Mouse (Mus musculus) left cerebral cortex, adult 2 months (tissue): ENCODE data around the gene Otop3. TPM values are rescaled to one million over a fixed set of nuclear protein-coding genes. Genes with fewer than 3 reads are reported as not detected.
A peak's percentile ranks its signal among the peaks of the same experiment; 100 is the strongest.

Experiments used
- DNase-seq, 2 experiments: peaks; one replicate each; pipeline ENCODE4 v3.0.0; 2021 to 2022; ENCODE audit warnings: low spot score in 2 of 2, mixed read lengths in 1 of 2; ENCODE audit errors: extremely low spot score in 1 of 2
- H3K27ac ChIP-seq: fragments of 200-600 bp; 2 replicates; pipeline ENCODE4 v1.8.1; 2022
- H3K4me3 ChIP-seq: fragments of 200-600 bp; 2 replicates; pipeline ENCODE4 v1.8.1; 2022
- CTCF ChIP-seq: fragments of 200-600 bp; IDR thresholded peaks from 2 replicates; pipeline ENCODE4 v1.8.1; 2022; ENCODE audit warnings: antibody characterized with exemption, mild to moderate bottlenecking, moderate library complexity
- intact Hi-C: fragments of 180-260 bp; cut with DNase I; formaldehyde crosslinking; loops from one replicate; pipeline ENCODE4 v1.15.1; 2025
- total RNA-seq, 2 experiments: library from RNA; stranded (reverse); gene quantifications; 2 replicates each; pipeline ENCODE4 v1.2.3; 2021

The Otop3 gene
- total RNA-seq, 2 experiments from 2014 or later: not detected

DNA sequence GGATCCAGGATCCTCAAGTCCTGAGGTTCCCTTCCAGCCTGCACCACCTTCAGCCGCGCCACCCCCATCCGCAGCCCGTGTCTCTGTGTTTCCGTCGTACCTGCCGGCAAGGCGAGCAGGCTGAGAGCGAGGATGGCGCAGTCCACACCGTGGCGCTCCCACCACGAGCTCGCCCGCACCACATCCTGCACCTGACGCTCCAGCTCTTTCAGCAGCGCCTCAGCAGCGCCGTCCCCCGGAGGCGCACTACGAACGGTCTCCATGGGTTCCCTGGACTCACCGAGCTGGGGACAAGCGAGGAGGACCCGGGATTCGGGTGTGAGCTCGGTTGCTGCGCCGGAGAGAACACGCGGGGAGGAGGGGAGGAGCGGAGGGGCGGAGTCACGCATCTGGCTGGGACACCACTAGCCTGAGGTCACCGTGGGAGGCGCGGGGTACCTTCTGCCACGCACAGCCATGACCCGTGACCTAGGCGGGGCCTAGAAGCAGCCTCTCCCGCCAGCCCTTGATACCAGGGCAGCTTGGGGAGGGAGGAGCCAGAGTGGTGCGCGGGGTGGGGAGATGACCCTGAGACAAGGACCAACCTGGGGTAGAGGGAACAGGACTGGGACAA, 37.2 kb upstream of the Otop3 start, which contains the start of gene Fads6:
Gene Fads6, minus strand, starts transcription at position 450 of the 613 bp plus-strand sequence.
- intact Hi-C loops: no loop called here
- TF ChIP-seq CTCF: peak; percentile 39
- peak; percentile 70 to 71 for DNase-seq
- H3K4me3 ChIP-seq: peak within 1 kb of the TSS; percentile 64
- peak within 1 kb of the TSS; percentile 81 for H3K27ac ChIP-seq

DNA sequence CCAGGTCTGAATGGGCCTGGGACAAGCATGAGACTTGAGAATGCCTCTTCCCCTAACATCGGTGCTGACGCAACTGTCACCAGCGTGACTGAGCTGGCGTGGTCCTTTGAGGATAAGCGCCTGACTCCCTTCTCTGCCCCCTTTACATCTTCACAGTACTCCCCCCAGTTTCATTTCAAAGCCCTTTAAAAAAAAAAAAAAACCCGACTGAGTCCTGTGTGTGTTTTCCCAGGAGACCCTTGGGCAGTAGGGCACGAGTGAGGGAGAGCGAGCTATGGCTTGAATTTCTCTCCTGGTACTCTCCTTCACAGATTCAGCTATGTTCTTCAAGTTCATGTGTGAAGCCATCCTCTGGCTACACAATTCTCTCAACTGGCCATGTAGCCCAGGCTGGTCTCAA, 36.4 kb upstream of the Otop3 start:
- no peak for TF ChIP-seq CTCF
- no peak overlapping the region for H3K4me3 ChIP-seq
- no peak overlapping the region for H3K27ac ChIP-seq
- no peak for DNase-seq
- intact Hi-C loops: no loop called here

DNA sequence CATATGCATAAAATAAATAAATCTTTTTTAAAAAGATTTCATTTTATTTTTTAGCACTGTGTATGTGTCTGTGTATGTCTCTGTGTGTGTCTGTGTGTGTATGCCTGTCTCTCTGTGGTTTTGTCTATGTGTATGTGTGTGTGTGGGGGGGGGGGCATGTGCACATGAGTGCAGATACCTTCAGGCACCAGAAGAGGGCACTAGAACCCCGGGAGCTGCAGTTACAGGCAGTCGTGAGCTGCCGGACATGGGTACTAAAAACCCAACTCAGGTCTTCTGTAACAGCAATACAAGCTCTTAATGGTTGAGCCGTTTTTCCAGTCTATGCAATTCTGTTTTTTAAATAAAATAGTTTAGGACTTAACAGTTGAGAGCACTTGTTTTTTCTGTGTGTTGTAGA, 33.8 kb upstream of the Otop3 start:
- intact Hi-C loops: no loop called here
- Histone ChIP-seq H3K27ac (no peak overlapping the region), H3K4me3 (no peak overlapping the region)
- TF ChIP-seq CTCF: no peak
- no peak for DNase-seq

DNA sequence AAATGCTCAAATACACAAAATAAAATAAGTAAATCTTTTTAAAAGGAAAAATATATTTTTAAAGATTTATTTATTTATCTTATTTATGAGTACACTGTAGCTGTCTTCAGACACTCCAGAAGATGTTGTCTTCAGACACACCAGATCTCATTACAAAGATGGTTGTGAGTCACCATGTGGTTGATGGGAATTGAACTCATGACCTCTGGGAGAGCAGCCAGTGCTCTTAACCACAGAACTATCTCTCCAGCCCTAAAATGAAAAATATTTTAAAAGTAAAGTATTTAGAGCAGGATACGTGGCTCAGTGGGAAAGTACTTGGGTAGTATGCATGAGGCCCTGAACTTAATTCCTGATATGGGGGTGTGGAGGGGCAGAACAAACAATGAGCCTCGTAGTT, 33.2 kb upstream of the Otop3 start:
- TF ChIP-seq CTCF: no peak
- no peak for DNase-seq
- no peak overlapping the region for H3K27ac ChIP-seq
- intact Hi-C loops: no loop called here
- no peak overlapping the region for H3K4me3 ChIP-seq

DNA sequence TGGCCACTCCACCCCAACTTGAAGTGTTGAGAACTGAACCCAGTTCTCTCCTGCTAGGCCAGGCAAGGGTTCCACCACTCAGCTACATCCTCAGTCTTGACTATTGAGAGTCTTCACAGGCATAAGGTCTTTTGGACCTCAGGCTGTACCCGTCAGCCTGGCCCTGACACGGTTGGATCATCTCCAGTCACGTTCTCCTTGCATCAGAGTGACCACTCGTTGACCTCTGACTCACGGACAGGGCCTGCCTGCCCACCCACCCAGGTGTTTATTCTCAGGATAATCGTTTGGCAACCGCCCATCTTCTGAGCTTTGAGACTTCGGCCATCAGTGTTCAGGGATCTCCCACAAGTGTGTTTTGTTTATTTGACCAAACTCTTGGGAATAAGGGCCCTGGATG, 31.4 kb upstream of the Otop3 start:
- intact Hi-C loops: no loop called here
- DNase-seq: no peak
- no peak for TF ChIP-seq CTCF
- Histone ChIP-seq H3K27ac (no peak overlapping the region), H3K4me3 (no peak overlapping the region)

DNA sequence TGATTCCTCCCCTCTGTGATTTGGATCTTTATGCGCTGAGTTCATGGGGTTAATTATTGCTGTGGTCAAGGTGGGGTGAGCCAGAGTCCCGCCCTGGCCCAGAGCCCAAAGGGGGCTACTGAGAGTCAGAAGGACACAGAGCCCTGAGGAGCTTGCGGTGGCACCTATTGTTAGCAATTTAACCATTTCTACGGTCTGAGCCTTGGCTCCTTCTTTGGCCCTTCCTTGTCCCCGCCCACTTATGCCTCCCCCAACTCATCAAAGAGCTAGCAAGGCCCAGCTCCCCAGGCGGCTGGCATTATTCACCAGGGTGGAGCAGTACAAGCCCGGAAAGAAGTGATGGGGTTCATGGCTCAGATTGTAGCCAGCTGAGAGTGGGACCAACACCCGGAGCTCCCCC, 27.7 kb upstream of the Otop3 start, which contains the start of gene Otop2:
Gene Otop2, plus strand, starts transcription at position 301 of the 400 bp plus-strand sequence.
- DNase-seq: no peak
- TF ChIP-seq CTCF: no peak
- H3K4me3 ChIP-seq: no peak within 1 kb of the TSS
- intact Hi-C loops: no loop called here
- H3K27ac ChIP-seq: no peak within 1 kb of the TSS

DNA sequence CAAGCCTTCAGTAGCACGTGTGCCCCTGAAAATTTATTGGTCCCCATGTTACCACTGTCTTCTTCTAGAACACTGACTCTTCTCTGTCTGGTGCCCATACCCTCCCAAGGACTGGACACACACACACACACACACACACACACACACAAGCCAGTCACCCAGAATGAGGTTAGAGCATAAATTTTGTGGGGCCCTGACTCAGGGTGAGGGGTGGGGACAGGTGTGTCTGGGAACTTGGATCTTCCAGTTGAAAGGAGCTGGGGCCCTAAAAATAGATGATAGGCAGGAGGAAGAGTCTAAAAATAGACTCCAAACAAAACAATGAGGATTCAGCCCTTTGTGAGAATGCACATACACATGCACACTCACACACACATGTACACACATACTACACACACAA, 25.8 kb upstream of the Otop3 start:
- Histone ChIP-seq H3K4me3 (no peak overlapping the region), H3K27ac (no peak overlapping the region)
- intact Hi-C loops: no loop called here
- no peak for DNase-seq
- no peak for TF ChIP-seq CTCF

DNA sequence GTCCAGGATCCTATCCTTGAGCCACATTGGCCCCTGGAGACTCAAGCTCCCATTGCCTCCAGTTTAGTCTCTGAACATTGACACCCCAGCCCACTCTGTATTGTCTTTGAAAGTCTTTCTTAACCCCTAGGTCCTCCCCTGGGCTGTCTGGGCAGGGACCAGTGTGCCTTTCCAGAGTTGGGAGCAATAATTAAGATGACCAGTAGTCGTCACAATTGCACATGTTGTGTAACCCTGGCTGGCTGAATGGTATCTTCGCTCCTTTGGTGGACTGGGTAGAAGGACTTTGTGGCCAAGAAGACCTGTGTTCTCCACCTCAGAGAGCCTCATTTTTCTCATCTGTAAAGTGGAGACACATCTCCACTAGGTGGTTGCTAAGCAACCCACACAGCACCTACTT, 20.3 kb upstream of the Otop3 start:
- intact Hi-C loops: no loop called here
- no peak for DNase-seq
- peak; percentile 10 for TF ChIP-seq CTCF
- H3K4me3 ChIP-seq: no peak overlapping the region
- H3K27ac ChIP-seq: no peak overlapping the region

DNA sequence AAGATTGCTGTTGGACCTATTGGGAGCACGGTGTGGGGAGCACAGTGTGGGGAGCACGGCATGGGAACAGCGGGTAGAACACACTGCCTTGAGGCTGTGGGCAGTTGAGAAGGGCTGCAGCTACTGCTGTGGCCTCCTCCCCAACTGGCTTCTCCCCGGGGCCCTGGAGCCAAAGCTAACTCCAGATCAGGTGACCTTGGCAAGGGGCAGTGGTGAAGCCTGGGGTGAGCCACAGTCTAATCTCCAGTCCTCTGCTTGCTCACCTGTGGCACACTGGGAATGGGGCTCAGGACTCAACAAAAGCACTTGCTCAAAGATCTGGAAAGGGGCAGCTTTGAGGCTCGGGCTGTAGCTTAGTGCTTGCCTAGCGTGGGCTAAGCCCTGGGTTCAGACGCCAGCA, 17.3 kb upstream of the Otop3 start:
- no peak overlapping the region for H3K4me3 ChIP-seq
- no peak for TF ChIP-seq CTCF
- no peak for DNase-seq
- intact Hi-C loops: no loop called here
- no peak overlapping the region for H3K27ac ChIP-seq

DNA sequence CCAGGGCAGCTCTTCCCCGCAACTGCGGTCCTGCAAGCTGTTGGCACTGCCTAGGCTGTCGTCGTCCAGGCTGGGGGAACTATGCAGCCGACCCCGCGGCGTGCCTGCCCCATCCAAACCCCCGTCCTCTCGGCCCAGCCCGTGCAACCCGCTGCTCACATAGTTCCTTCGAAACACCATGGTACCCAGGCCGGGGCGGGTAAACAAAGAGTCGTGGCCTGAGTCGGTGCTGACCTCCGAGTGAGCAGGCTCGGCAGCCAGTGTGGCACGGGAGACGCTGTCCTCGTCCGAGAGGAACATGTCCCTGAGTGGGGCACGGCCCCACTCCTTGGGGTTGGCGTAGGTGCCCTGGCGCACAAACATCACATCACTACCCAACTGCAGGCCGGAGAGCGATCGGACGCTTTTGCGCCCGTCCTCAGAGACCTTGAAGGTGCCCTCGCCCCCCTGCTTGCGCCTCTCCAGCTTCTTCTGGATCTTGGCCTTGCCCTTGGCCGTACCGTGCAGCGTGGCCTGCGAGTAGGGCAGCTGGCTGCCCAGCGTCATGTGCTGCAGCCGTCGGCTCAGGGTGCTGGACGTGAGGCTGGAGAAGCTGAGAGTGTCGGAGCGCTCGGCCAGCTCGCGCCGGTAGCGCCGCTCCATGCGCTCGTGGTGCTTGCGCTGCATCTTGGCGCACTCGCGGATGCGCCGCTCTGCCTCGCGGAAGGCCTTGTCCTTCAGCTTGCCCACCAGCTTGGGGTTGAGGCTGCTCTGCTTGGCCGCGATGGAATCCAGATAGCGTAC, 16.1 kb upstream of the Otop3 start:
- Histone ChIP-seq H3K27ac (no peak overlapping the region), H3K4me3 (no peak overlapping the region)
- DNase-seq: no peak
- intact Hi-C loops: no loop called here
- no peak for TF ChIP-seq CTCF

DNA sequence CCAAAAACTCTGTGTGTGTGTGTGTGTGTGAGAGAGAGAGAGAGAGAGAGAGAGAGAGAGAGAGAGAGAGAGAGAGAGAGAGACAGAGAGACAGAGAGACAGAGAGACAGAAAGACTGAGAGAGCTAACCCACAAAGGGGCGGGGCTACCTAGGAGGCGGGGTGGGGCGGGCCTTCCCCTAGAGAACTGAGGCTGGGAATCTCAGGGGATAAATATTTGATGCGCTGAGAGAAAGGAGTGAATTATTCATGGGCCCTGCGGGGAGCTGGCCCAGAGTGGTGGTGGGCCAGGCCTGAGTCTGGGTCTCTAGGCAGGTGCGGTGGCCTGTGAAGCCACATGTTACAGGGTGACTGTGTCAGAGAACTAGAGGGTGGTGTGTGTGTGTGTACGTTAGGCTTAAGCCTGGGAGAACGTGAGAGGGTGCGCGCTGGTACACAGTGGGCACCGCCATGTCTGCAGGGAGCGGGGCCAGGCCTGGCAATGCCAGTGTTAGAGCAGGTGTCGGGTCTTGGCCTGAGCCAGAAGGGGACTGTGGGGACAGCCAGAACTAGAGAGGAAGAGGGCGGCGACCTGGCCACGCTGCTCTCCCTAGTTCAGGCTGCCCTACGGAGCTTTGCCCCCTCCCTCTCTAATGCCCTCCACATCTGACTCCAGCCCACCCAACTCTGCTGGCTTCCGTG, 14.7 kb upstream of the Otop3 start:
- DNase-seq: no peak
- no peak overlapping the region for H3K4me3 ChIP-seq
- H3K27ac ChIP-seq: no peak overlapping the region
- TF ChIP-seq CTCF: no peak
- intact Hi-C loops: no loop called here

DNA sequence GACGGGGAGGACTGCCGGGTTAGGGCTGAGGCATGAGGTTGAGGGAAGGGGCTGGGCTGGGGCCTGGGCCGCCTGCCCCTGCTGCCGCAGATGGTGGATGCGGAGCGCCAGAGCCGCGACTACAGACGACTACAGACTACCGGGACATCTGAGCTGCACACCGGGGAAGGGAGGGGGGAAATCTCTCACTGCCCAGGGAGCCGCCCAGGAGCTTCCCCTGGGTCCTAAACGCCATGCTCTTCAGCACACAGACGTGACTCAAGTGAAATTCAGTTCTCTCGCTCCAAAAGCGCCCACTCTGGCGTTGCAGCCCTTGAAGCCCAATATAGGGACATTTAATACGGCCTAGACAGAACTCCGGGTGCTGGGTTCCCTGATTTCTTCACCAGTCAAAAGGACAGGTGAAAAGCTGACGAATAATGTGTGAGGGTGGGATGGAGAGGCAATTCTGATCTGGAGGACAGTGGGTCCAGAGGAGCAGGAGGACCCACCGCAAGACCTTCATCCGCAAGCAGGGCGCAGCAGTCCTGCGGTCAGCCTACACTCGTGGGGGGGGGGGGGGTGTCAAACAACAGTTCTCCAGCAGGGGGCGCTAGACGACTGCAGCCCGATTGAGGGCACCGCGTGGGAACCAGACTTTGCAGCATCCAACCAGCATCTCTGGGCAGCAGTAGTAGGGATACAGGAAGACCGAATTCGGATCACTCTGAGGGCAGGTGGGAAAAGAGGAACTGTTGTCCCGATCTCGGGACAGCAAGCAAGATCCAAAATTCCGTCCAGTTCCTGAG, 12.4 kb upstream of the Otop3 start, which contains the start of gene Ush1g:
Gene Ush1g, minus strand, starts transcription at position 136 of the 788 bp plus-strand sequence.
- intact Hi-C loops: loop anchor here (1.0 kb wide), 1 partner anchor 32 kb away; no protein-coding TSS in a partner anchor
- peak in 1 of 2 experiments; percentile 59 for DNase-seq
- Histone ChIP-seq H3K27ac (no peak within 1 kb of the TSS), H3K4me3 (no peak within 1 kb of the TSS)
- peak; percentile 82 for TF ChIP-seq CTCF
